Mouse (Mus musculus) midbrain, embryonic 16.5 days (tissue): ENCODE results near the gene Sptssa. TPM values are rescaled to one million over a fixed set of nuclear protein-coding genes. Genes with fewer than 3 reads are reported as not detected.

Source experiments
- ATAC-seq: fragments of 200-750 bp; cut with Nextera tagmentation; 2 replicates; pipeline ENCODE4 v1.8.0; 2017; ENCODE audit warnings: moderate TSS enrichment
- H3K27ac ChIP-seq: fragments of 300-500 bp; sonication (generic); 2 replicates; pipeline ENCODE4 v1.5.1; 2014; ENCODE audit warnings: mild to moderate bottlenecking, low read length, mixed read lengths
- H3K27me3 ChIP-seq: fragments of 300-500 bp; sonication (generic); 2 replicates; pipeline ENCODE4 v1.6.1; 2014; ENCODE audit warnings: low read depth, low read length, mixed read lengths; ENCODE audit not compliant: control insufficient read depth, insufficient read depth
- H3K36me3 ChIP-seq: fragments of 300-500 bp; sonication (generic); 2 replicates; pipeline ENCODE4 v1.6.1; 2014; ENCODE audit warnings: mild to moderate bottlenecking, low read length, moderate library complexity, mixed read lengths; ENCODE audit not compliant: control insufficient read depth, insufficient read depth
- H3K4me1 ChIP-seq: fragments of 300-500 bp; sonication (generic); 2 replicates; pipeline ENCODE4 v1.6.1; 2014; ENCODE audit warnings: mild to moderate bottlenecking, low read length, mixed read lengths; ENCODE audit not compliant: control insufficient read depth, insufficient read depth
- H3K4me2 ChIP-seq: fragments of 300-500 bp; sonication (generic); 2 replicates; pipeline ENCODE4 v1.6.1; 2014; ENCODE audit warnings: mild to moderate bottlenecking, low read length, mixed read lengths
- H3K4me3 ChIP-seq: fragments of 300-500 bp; sonication (generic); 2 replicates; pipeline ENCODE4 v1.5.1; 2014; ENCODE audit warnings: low read depth, mild to moderate bottlenecking, low read length, moderate library complexity, mixed read lengths
- H3K9ac ChIP-seq: fragments of 300-500 bp; sonication (generic); 2 replicates; pipeline ENCODE4 v1.6.1; 2014; ENCODE audit warnings: low read depth, low read length, mixed read lengths
- H3K9me3 ChIP-seq: fragments of 300-500 bp; sonication (generic); replicated peaks from 2 replicates; pipeline ENCODE4 v1.6.1; 2014; ENCODE audit warnings: mild to moderate bottlenecking, low read length, mixed read lengths; ENCODE audit not compliant: control insufficient read depth, poor library complexity, severe bottlenecking
- WGBS: fragments of 180-500 bp; shearing (Covaris S2); extraction: QIAGEN DNeasy Blood & Tissue Kit; methylation state at CpG from one replicate; pipeline ENCODE4 v1.1.7; 2014; 5-methylcytosine and 5-hydroxymethylcytosine counted together
- polyA plus RNA-seq: library from polyadenylated mRNA; unstranded; fragments of >200 nt; fragmentation: Nextera tagmentation; extraction: Ambion mirVana; gene quantifications from 2 replicates; pipeline ENCODE4 v1.2.1, GENCODE M21; 2015

Gene Sptssa
- polyA plus RNA-seq, 1 experiment from 2014 or later: 208 TPM

- Histone ChIP-seq H3K9ac (no peak overlapping the region), H3K27me3 (no peaks in the 10 kb centered on the region), H3K4me3 (no peak overlapping the region), H3K36me3 (no peaks in the 10 kb centered on the region), H3K4me2 (no peak overlapping the region), H3K9me3 (no peaks in the 10 kb centered on the region), H3K27ac (no peak overlapping the region), H3K4me1 (peaks cover 23% of the 10 kb centered on the region)
- 94% methylated on average over 5 of the region's 5 CpGs for WGBS
- no peak for ATAC-seq
These were observed 1.6 kb upstream of the Sptssa start for GRCm38 (mm10) chr12:54657951-54658350.

- Histone ChIP-seq H3K4me2 (peak overlapping the region; percentile 59), H3K27ac (no peak overlapping the region), H3K27me3 (no peaks in the 10 kb centered on the region), H3K36me3 (no peaks in the 10 kb centered on the region), H3K9me3 (no peaks in the 10 kb centered on the region), H3K4me1 (peaks cover 23% of the 10 kb centered on the region), H3K9ac (no peak overlapping the region; the same call in 1 of the 2 replicates), H3K4me3 (peak overlapping the region; percentile 75)
- WGBS: 56% methylated on average over 2 of the region's 2 CpGs
- no peak for ATAC-seq
These were observed 853 bp upstream of the Sptssa start for GRCm38 (mm10) chr12:54657226-54657625.

GRCm38 (mm10) chr12:54656039-54656395 lies 356 bp downstream of the Sptssa start:
- Histone ChIP-seq H3K27me3 (no peaks in the 10 kb centered on the region), H3K9ac (peak overlapping the region; percentile 84), H3K4me1 (peaks cover 23% of the 10 kb centered on the region), H3K4me2 (peak overlapping the region; percentile 59), H3K9me3 (no peaks in the 10 kb centered on the region), H3K4me3 (peak overlapping the region; percentile 75), H3K36me3 (no peaks in the 10 kb centered on the region), H3K27ac (peak overlapping the region; percentile 85)
- ATAC-seq: peak; percentile 69
- WGBS: 0% methylated on average over 17 of the region's 22 CpGs

- Histone ChIP-seq H3K36me3 (no peaks in the 10 kb centered on the region), H3K9ac (peak overlapping the region; percentile 84), H3K4me3 (peak overlapping the region; percentile 75), H3K4me1 (peaks cover 23% of the 10 kb centered on the region), H3K9me3 (no peaks in the 10 kb centered on the region), H3K27me3 (no peaks in the 10 kb centered on the region), H3K27ac (peak overlapping the region; percentile 85; the same call in 1 of the 2 replicates), H3K4me2 (peak overlapping the region; percentile 59)
- ATAC-seq: no peak
- WGBS: 22% methylated on average over 16 of the region's 16 CpGs
These were observed 908 bp downstream of the Sptssa start for GRCm38 (mm10) chr12:54655292-54656038.

GRCm38 (mm10) chr12:54654741-54655140 lies 1.6 kb downstream of the Sptssa start:
- no peak for ATAC-seq
- no peaks in the 10 kb centered on the region for H3K27me3 ChIP-seq
- no peak overlapping the region; the same call in 1 of the 2 replicates for H3K4me3 ChIP-seq
- no peak overlapping the region for H3K9ac ChIP-seq
- H3K27ac ChIP-seq: no peak overlapping the region
- 88% methylated on average over 1 of the region's 1 CpGs for WGBS
- no peaks in the 10 kb centered on the region for H3K36me3 ChIP-seq
- peak overlapping the region; percentile 59 for H3K4me2 ChIP-seq
- peaks cover 23% of the 10 kb centered on the region for H3K4me1 ChIP-seq
- no peaks in the 10 kb centered on the region for H3K9me3 ChIP-seq

- 90% methylated on average over 4 of the region's 4 CpGs for WGBS
- H3K4me2 ChIP-seq: peak overlapping the region; percentile 59; the same call in 1 of the 2 replicates
These were observed 2.2 kb downstream of the Sptssa start for GRCm38 (mm10) chr12:54654141-54654540.

GRCm38 (mm10) chr12:54652346-54652745 lies 4.0 kb downstream of the Sptssa start:
- H3K36me3 ChIP-seq: no peaks in the 10 kb centered on the region
- no peak overlapping the region for H3K4me2 ChIP-seq
- no peaks in the 10 kb centered on the region for H3K27me3 ChIP-seq
- no peak for ATAC-seq
- H3K4me1 ChIP-seq: peaks cover 23% of the 10 kb centered on the region
- no peak overlapping the region for H3K27ac ChIP-seq
- WGBS: 86% methylated on average over 12 of the region's 12 CpGs
- H3K4me3 ChIP-seq: no peak overlapping the region
- H3K9me3 ChIP-seq: no peaks in the 10 kb centered on the region
- H3K9ac ChIP-seq: no peak overlapping the region

More at GRCm38 (mm10) chr12:54654141-54654540, 2.2 kb downstream of the Sptssa start:
- Histone ChIP-seq H3K4me3 (no peak overlapping the region), H3K9me3 (no peaks in the 10 kb centered on the region), H3K27me3 (no peaks in the 10 kb centered on the region), H3K36me3 (no peaks in the 10 kb centered on the region), H3K9ac (no peak overlapping the region), H3K27ac (no peak overlapping the region), H3K4me1 (peaks cover 23% of the 10 kb centered on the region)
- ATAC-seq: no peak

GRCm38 (mm10) chr12:54651820-54652219 lies 4.6 kb downstream of the Sptssa start:
- H3K4me2 ChIP-seq: no peak overlapping the region
- 80% methylated on average over 8 of the region's 8 CpGs for WGBS
- no peak for ATAC-seq
- no peak overlapping the region for H3K27ac ChIP-seq
- H3K9me3 ChIP-seq: no peaks in the 10 kb centered on the region
- H3K4me3 ChIP-seq: no peak overlapping the region
- peaks cover 21% of the 10 kb centered on the region for H3K4me1 ChIP-seq
- H3K27me3 ChIP-seq: no peaks in the 10 kb centered on the region
- no peaks in the 10 kb centered on the region for H3K36me3 ChIP-seq
- no peak overlapping the region for H3K9ac ChIP-seq

GRCm38 (mm10) chr12:54651158-54651557 lies 5.2 kb downstream of the Sptssa start:
- H3K4me3 ChIP-seq: no peak overlapping the region
- no peak overlapping the region for H3K4me2 ChIP-seq
- 68% methylated on average over 1 of the region's 1 CpGs for WGBS
- no peak for ATAC-seq
- no peaks in the 10 kb centered on the region for H3K36me3 ChIP-seq
- no peak overlapping the region for H3K27ac ChIP-seq
- H3K27me3 ChIP-seq: no peaks in the 10 kb centered on the region
- no peak overlapping the region for H3K9ac ChIP-seq
- peaks cover 20% of the 10 kb centered on the region for H3K4me1 ChIP-seq
- no peaks in the 10 kb centered on the region for H3K9me3 ChIP-seq
